Mouse (Mus musculus) right cerebral cortex, postnatal 14 days (tissue): Measurements from ENCODE around the gene Rnf144a.
A peak's percentile ranks its signal among the peaks of the same experiment; 100 is the strongest.

Experiments used
- DNase-seq: peaks from one replicate; pipeline ENCODE4 v3.0.0; 2022

The Rnf144a gene

GRCm38 (mm10) chr12:26367361-26367760, 47.7 kb downstream of the Rnf144a start:
- no peak for DNase-seq

- DNase-seq: no peak
These were observed 48.7 kb downstream of the Rnf144a start for GRCm38 (mm10) chr12:26366372-26366771.

GRCm38 (mm10) chr12:26365531-26366315, 49.3 kb downstream of the Rnf144a start:
- DNase-seq: no peak

DNA sequence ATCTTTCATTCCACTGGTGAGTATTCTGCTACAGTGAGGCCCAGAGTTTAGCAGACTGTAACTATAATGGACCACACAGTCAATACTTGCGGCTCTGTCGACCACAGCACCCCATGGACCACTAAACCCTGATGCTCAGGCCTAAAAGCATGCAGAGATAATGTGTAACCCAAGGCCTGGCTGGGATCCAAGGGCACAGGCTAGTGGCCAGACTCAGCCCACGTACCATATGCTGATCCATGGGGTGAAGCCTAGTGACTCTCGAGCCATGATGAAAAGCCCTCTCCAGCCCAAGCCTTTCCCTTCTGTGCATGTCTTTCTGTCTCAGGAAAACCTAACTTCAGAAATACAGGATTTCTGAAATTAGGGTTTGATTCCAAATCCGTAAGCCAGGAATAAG, 50.2 kb downstream of the Rnf144a start:
- DNase-seq: no peak

GRCm38 (mm10) chr12:26360946-26361523, 54.0 kb downstream of the Rnf144a start:
- DNase-seq: no peak

DNA sequence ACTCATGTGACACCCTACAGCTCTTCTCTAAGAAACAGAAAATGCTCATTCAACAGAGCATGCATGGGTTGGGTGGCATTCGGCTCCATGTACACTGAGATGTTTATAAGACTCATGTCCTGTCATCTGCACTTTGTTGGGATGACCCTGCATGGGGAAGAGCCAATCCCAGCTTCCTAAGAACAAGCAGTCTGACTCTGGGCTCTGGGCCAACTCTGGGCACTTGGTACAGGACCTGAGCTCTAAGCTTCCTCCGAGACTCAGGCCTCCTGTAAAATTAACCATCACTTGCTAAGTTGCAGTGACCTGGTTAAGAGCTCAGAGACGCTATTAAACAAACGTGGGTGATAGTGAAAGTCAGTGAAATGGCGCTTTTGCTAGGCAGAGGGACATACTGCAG, 55.2 kb downstream of the Rnf144a start:
- DNase-seq: peak; percentile 37

GRCm38 (mm10) chr12:26359241-26359640, 55.8 kb downstream of the Rnf144a start:
- DNase-seq: no peak

DNA sequence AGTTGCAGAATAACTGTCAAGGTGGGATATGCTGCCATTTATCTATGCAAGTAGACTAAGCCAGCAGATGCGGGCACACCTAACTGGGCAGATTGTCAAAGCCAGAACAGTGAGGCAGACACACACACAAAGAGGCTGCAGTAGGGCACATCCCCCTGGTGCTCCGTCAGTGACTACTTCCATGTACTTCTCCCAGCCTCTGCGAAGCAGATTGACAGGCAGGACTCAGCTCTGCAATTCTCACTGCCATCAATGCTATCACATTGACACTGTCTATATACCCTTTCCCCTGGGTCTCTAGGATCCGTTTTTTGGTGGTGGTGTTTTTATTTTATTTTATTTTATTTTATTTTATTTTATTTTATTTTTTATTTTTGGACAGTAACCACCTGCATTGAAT, 57.8 kb downstream of the Rnf144a start:
- no peak for DNase-seq

- DNase-seq: no peak
These were observed 58.9 kb downstream of the Rnf144a start for GRCm38 (mm10) chr12:26356191-26356590.

GRCm38 (mm10) chr12:26351321-26351720, 63.7 kb downstream of the Rnf144a start:
- no peak for DNase-seq

GRCm38 (mm10) chr12:26344408-26344807, 70.6 kb downstream of the Rnf144a start:
- no peak for DNase-seq

DNA sequence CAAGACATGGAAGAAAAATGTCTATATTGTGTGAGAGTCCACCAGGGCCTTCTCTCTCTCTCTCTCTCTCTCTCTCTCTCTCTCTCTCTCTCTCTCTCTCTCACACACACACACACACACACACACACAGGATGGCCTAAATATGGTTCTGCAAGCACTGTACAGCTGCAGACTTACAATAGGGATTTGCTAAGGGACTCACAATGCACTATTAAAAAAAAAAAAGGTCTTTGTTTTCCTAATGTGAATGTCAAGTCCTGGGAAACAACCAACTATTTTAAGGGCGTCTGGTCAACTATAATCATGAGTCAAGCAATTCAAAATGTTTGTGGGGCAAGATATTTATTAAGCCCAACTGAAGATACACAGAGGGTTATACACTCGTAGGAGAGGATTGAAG, 71.9 kb downstream of the Rnf144a start:
- no peak for DNase-seq

GRCm38 (mm10) chr12:26342663-26343062, 72.4 kb downstream of the Rnf144a start:
- DNase-seq: no peak

DNA sequence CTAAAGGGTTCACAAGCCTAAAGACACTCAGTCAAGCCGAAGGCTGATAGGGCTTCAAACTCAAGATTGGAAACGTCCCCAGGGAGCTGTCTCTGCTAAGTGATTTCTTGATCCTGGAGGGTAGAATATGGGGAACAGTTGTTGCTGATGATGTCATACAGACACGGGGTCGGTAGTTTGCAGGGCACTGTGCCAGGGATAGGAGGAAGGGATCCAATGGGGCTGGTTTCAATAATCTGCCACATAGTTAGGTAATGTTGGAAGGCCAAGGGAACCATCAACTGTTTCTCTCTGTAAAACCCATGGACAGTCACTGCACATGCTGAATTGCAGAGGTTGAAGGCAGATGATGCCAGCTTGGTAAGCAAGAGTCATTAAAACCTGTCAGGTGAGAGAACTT, 73.0 kb downstream of the Rnf144a start:
- DNase-seq: no peak

DNA sequence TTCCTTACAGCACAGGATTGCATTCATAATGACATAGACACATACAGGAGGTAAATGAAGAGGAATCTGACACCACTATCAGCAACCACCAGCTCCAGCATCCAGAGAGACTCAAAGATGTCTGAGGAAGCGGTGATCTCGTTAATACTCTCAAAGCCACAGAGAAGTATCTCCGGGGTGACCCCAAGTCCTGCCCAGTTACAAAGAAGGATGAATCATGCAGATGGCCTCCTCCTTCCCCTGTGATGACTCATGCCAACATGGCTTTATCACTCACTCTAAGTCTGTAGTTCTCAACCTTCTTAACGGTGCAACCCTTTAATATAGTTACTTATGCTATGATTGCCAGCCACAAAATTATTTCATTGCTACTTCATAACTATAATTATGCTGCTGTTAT, 74.4 kb downstream of the Rnf144a start:
- DNase-seq: no peak

DNA sequence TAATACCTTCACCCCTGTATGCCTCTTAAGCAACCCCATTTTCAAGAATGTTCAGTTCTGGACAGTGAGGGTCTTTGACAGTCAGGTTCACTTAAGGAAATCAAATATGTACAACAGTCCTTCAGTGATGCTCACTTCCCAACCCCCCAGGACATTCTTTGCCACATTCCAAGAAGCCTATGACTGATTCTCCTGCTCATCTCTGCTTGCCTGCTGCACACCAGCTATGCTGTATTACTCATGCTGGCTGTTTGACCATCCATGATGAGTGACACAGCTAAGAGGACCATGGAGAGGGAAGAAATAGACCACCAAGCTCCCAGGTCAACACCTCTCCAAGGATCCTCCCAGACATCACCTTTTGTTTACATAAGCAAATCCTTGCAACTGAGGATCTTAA, 75.2 kb downstream of the Rnf144a start:
- no peak for DNase-seq

DNA sequence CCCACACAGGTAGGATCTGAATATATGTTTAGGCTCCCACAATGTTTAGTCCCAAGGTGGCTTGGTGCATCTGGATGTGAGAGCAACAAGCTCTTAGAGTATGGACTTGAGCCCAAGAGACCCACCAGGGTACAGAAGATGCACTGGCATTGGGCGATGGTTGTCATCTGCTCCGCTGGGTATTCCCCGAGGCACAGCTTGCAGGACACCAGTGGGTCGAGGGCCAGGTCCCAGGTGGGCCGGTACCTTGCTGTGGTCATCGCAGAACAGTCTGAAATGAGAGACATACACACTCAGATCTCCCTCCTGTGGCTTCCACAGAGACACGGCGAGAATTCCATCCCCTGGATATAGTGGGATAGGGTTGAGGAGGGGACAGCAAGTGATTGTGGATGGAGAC, 75.9 kb downstream of the Rnf144a start:
- no peak for DNase-seq

GRCm38 (mm10) chr12:26333678-26334077, 81.4 kb downstream of the Rnf144a start:
- no peak for DNase-seq

GRCm38 (mm10) chr12:26331048-26331447, 84.0 kb downstream of the Rnf144a start:
- DNase-seq: peak; percentile 25

- DNase-seq: no peak
These were observed 85.3 kb downstream of the Rnf144a start for GRCm38 (mm10) chr12:26329756-26330155.

GRCm38 (mm10) chr12:26329031-26329675, 85.9 kb downstream of the Rnf144a start:
- DNase-seq: no peak

DNA sequence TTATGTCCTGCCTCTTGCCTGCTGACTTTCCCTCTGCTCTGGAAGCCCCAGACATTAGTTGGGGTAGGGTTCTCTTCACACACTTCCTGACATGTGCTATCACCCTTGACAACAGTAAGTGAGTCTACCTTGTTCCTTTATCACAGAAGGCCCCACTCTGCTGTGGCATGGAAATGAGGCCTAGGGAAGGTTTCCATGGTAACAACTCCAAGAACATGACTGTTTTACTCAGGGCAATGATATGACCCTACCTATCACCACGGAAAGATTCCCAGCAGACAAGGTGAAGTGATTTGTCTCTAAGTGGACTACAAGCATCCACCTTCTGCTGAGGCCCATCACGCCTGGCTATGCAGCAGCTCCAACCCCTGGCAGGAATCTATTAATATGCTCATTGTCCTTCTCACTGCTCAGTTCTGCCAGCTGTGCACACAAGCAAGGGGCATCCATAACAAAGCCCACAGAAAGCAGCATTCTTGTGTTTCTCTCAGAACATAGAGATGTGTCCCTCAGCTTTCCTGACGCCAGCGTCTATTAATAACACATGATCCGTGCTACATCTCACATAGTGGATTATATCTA, 91.2 kb downstream of the Rnf144a start:
- DNase-seq: no peak

GRCm38 (mm10) chr12:26316261-26316660, 98.8 kb downstream of the Rnf144a start:
- DNase-seq: no peak

DNA sequence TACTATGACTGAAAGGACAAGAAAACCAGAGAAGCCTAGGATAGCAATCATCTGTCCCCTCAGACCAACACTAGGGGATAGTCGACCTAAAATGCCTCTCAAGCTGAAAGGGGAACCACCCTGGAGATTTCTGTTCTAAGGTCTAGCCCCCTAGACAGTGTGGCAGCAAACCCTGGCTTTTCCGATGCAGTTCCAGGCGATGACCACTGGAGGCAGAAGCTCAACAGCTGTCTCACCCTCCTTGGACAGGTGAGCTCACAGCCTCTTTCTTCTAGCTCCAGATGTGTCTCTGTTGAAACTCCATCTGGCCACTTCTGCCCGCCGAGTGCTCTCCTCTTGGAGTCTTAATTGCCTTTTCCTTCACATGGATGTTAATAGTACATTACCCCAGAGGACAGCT, 100.1 kb downstream of the Rnf144a start:
- no peak for DNase-seq
